Mouse (Mus musculus): Measurements from ENCODE around the gene Cnpy2.

GRCm38 (mm10) chr10:128327610-128328009 lies 5.4 kb downstream of the Cnpy2 start:
- TF ChIP-seq CTCF (IDR thresholded peaks at IDR 0.05; ENCODE audit: low read depth) (peak; percentile 45), EP300 (optimal IDR thresholded peaks at IDR 0.05) (no peak)
